Mouse (Mus musculus) monocyte, adult 5-6 weeks (primary cell): ENCODE results near the gene Acsl5. TPM values are rescaled to one million over a fixed set of nuclear protein-coding genes. Genes with fewer than 3 reads are reported as not detected.

Experiments used
- total RNA-seq: library from RNA; stranded (forward); fragments of 200-1000, 200-491, 200-594 nt; gene quantifications from 3 replicates; pipeline ENCODE4 v1.2.3, GENCODE M21; 2017

Gene Acsl5
- total RNA-seq, 1 experiment from 2014 or later: 204 TPM

Other genes starting within 250 kb of the Acsl5 start
- 1.9 to 6.5 TPM (median 5.3 TPM) in 3 replicates for gene Gpam, start 124.7 kb upstream of the Acsl5 start, total RNA-seq
- gene Tectb, start 71.2 kb upstream of the Acsl5 start, total RNA-seq: not detected in 3 replicates
- gene Gucy2g, start 10.7 kb upstream of the Acsl5 start, total RNA-seq: not detected in 3 replicates
- 83.3 to 102 TPM (median 84.5 TPM) in 3 replicates for gene Zdhhc6, start 64.1 kb downstream of the Acsl5 start, total RNA-seq
- gene Vti1a, start 64.4 kb downstream of the Acsl5 start, total RNA-seq: 57.6 to 105 TPM (median 67.7 TPM) in 3 replicates